Mouse (Mus musculus) ES-Bruce4 (cell line): ENCODE data around the gene Pcsk7. TPM values are rescaled to one million over a fixed set of nuclear protein-coding genes. Genes with fewer than 3 reads are reported as not detected.

Experiments used
- H3K27ac ChIP-seq: 2 replicates; pipeline ENCODE4 v1.5.1; 2012; ENCODE audit warnings: low read length, inconsistent platforms; ENCODE audit not compliant: insufficient read depth
- H3K27me3 ChIP-seq: 2 replicates; pipeline ENCODE4 v1.6.1; 2012; ENCODE audit warnings: mild to moderate bottlenecking, low read length, inconsistent platforms; ENCODE audit not compliant: control insufficient read depth, poor library complexity, insufficient read depth, severe bottlenecking
- H3K36me3 ChIP-seq: 2 replicates; pipeline ENCODE4 v1.6.1; 2012; ENCODE audit warnings: inconsistent platforms, mild to moderate bottlenecking, low read length, moderate library complexity; ENCODE audit not compliant: control insufficient read depth, poor library complexity, insufficient read depth, severe bottlenecking
- H3K4me1 ChIP-seq: one replicate; pipeline ENCODE4 v1.8.1; 2011; ENCODE audit warnings: low read length; ENCODE audit not compliant: control insufficient read depth, insufficient read depth
- H3K4me3 ChIP-seq: 2 replicates; pipeline ENCODE4 v1.5.1; 2011; ENCODE audit warnings: low read depth, mild to moderate bottlenecking, low read length
- H3K9ac ChIP-seq: 2 replicates; pipeline ENCODE4 v1.6.1; 2012; ENCODE audit warnings: low read depth, mild to moderate bottlenecking, inconsistent platforms; ENCODE audit not compliant: poor library complexity, severe bottlenecking
- H3K9me3 ChIP-seq: replicated peaks from 2 replicates; pipeline ENCODE4 v1.6.1; 2012; ENCODE audit warnings: mild to moderate bottlenecking, low read length, inconsistent platforms; ENCODE audit not compliant: control insufficient read depth, poor library complexity, insufficient read depth, severe bottlenecking
- CTCF ChIP-seq: IDR thresholded peaks from one replicate; pipeline ENCODE4 v1.8.1; 2011; ENCODE audit warnings: low read depth, low read length
- EP300 ChIP-seq: IDR thresholded peaks from 2 replicates; pipeline ENCODE4 v1.6.1; 2011; ENCODE audit warnings: low read depth, low read length; ENCODE audit not compliant: insufficient read depth
- POLR2A ChIP-seq: IDR thresholded peaks from one replicate; pipeline ENCODE4 v1.8.1; 2011; ENCODE audit warnings: low read length; ENCODE audit not compliant: insufficient read depth
- polyA plus RNA-seq: library from polyadenylated mRNA; stranded (reverse); fragments of >200 nt; gene quantifications from 2 replicates; pipeline ENCODE4 v1.2.4, GENCODE M21; 2011; ENCODE audit warnings: low read depth; ENCODE audit not compliant: missing spikeins, insufficient read depth, insufficient read length

The Pcsk7 gene
- polyA plus RNA-seq, 1 experiment = 9.2 TPM

DNA sequence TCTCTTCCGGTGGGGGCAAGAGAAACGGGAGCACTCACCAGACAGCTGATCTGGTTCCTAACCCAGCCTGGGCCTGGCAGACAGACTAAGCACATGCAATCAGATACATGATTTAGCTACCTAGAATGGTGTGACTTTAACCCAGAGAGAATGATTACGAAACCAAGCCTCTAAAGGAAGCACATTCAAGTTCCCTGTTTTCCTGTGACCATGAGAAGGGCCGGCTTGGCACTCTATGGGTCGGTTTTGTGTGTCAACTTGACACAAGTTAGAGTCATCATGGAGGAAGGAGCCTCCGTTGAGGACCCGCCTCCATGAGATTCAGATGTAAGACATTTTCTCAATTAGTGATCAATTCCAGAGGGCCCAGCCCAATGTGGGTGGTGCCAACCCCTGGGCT, 53.4 kb downstream of the Pcsk7 start:
- TF ChIP-seq CTCF (no peak), POLR2A (no peak), EP300 (no peak)
- Histone ChIP-seq H3K9me3 (no peaks in the 10 kb centered on the region), H3K9ac (no peak overlapping the region), H3K4me3 (no peak overlapping the region), H3K36me3 (peaks cover 16% of the 10 kb centered on the region), H3K4me1 (no peaks in the 10 kb centered on the region), H3K27me3 (no peaks in the 10 kb centered on the region), H3K27ac (no peak overlapping the region)

DNA sequence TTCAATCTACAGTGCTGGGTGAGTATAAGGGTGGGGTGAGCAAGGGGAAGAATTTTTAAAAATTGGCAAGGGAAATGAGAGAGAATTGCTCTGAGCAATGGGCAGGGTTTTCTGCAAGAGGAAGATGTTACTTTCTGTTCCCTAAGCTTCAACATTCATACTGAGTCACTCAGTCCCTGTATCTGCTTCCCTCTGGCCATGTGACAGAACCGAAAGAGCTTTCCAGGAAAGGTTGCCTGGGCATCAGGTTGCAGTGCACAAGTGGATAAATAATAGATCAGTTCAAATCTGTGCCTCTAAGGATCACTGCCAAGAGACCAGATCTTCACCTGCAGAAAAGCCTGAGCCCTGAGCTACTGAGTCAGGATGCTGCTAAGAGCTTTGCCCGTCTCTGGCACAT, 55.6 kb downstream of the Pcsk7 start:
- peaks cover 30% of the 10 kb centered on the region for H3K36me3 ChIP-seq
- no peaks in the 10 kb centered on the region for H3K9me3 ChIP-seq
- no peaks in the 10 kb centered on the region for H3K27me3 ChIP-seq
- H3K27ac ChIP-seq = no peak overlapping the region
- H3K4me1 ChIP-seq = no peaks in the 10 kb centered on the region
- no peak for TF ChIP-seq EP300
- TF ChIP-seq CTCF = no peak
- no peak for TF ChIP-seq POLR2A
- H3K9ac ChIP-seq = no peak overlapping the region
- H3K4me3 ChIP-seq = no peak overlapping the region

DNA sequence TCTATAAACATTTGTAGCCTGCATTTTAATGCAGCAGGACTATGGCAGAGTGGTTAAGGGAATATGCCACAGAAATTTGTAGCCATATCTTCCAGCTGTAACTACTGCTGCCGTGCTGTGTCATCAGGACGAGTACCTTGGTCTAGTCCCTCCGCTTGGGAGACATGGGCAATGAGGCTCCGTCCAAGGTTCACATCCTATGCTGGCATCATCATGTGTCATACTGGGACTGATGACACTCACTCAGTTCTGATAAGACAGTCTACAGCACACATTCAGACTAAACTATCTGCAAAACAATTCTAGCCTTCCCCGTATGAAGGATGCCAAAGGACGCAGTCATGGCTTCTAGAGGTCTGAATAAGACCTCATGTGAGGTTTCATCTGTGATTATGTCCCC, 57.3 kb downstream of the Pcsk7 start:
- TF ChIP-seq POLR2A (no peak), EP300 (no peak), CTCF (no peak)
- Histone ChIP-seq H3K4me3 (no peak overlapping the region), H3K9me3 (no peaks in the 10 kb centered on the region), H3K27me3 (no peaks in the 10 kb centered on the region), H3K27ac (no peak overlapping the region), H3K9ac (no peak overlapping the region), H3K4me1 (no peaks in the 10 kb centered on the region), H3K36me3 (peaks cover 41% of the 10 kb centered on the region)

DNA sequence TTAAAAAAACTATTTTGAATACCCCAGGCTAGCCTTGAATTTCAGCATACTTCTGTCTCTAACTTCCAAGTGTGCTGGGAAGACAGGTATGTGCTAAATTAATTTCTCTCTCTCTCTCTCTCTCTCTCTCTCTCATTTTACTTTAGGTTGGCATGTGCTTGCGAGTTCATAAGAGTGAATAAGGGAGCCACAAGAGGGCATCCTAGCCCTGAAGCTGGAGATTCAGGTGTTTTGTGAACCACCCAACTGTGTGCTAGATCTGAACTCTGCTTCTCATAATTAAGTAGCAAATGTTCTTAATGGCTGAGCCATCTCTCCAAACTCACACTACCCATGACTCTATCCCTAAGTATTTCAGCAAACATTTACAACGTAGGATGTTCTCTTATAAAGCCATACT, 70.6 kb downstream of the Pcsk7 start:
- H3K4me1 ChIP-seq = no peaks in the 10 kb centered on the region

More for the DNA sequence above, 70.6 kb downstream of the Pcsk7 start:
- Histone ChIP-seq H3K4me3 (no peak overlapping the region), H3K27ac (no peak overlapping the region), H3K9me3 (no peaks in the 10 kb centered on the region), H3K27me3 (no peaks in the 10 kb centered on the region), H3K9ac (no peak overlapping the region), H3K36me3 (peaks cover 40% of the 10 kb centered on the region)
- no peak for TF ChIP-seq POLR2A
- no peak for TF ChIP-seq EP300
- no peak for TF ChIP-seq CTCF

Other genes with a start within 250 kb of the Pcsk7 start
- gene Cep164, start 77.8 kb upstream of the Pcsk7 start, polyA plus RNA-seq = 32.5 and 33.4 TPM in 2 replicates
- gene Bace1, start 67.9 kb upstream of the Pcsk7 start, polyA plus RNA-seq = 14.3 and 18.8 TPM in 2 replicates
- 40.5 and 43.0 TPM in 2 replicates for gene Rnf214, start 414 bp downstream of the Pcsk7 start, polyA plus RNA-seq
- 222 and 250 TPM in 2 replicates for gene Tagln, start 29.6 kb downstream of the Pcsk7 start, polyA plus RNA-seq
- 89.9 and 93.6 TPM in 2 replicates for gene Sidt2, start 48.8 kb downstream of the Pcsk7 start, polyA plus RNA-seq
- gene Pafah1b2, start 106.2 kb downstream of the Pcsk7 start, polyA plus RNA-seq = 76.6 and 77.0 TPM in 2 replicates
- 23.2 and 28.1 TPM in 2 replicates for gene Sik3, start 106.3 kb downstream of the Pcsk7 start, polyA plus RNA-seq